Mouse (Mus musculus): ENCODE measurements around the gene Rpl38.

- TF ChIP-seq CTCF (IDR thresholded peaks at IDR 0.05; ENCODE audit: borderline replicate concordance, control insufficient read depth, extremely low read depth, insufficient read depth, low read length, poor library complexity) (no peak), POLR2A (IDR thresholded peaks at IDR 0.05; ENCODE audit: control insufficient read depth, extremely low read depth, insufficient read depth, low read length, poor library complexity) (0 out of 2 replicates have a peak, but pooled peaks have one; percentile 21)
These were observed 18.1 kb downstream of the Rpl38 start for GRCm38 (mm10) chr11:114686221-114686959.

All from thymus, adult 2 months (tissue).